Mouse (Mus musculus) heart, adult 2 months (tissue): ENCODE measurements at regions not wholly inside any gene's neighbourhood (a gene's known extent, or its start where the extent isn't known, plus 50 kb on each side); places are given as distances from the start of the nearest gene placed in this dataset.

Source experiments
- CTCF ChIP-seq: fragments of 200-600 bp; IDR thresholded peaks from 2 replicates; pipeline ENCODE4 v1.8.1; 2022; ENCODE audit warnings: antibody characterized with exemption, mild to moderate bottlenecking, moderate library complexity
- EP300 ChIP-seq: fragments of 200-500 bp; IDR thresholded peaks from 2 replicates; pipeline ENCODE4 v1.6.1; 2011; ENCODE audit warnings: low read depth, low read length, control low read depth; ENCODE audit not compliant: insufficient read depth
- POLR2A ChIP-seq: fragments of 200-500 bp; IDR thresholded peaks from 2 replicates; pipeline ENCODE4 v1.6.1; 2011; ENCODE audit warnings: mild to moderate bottlenecking, low read depth, low read length, control low read depth; ENCODE audit not compliant: insufficient read depth

GRCm38 (mm10) chr13:110967109-110967508 is 287.7 kb upstream of the Actbl2 start:
- TF ChIP-seq CTCF (no peak), POLR2A (no peak), EP300 (0 out of 2 replicates have a peak, but pooled peaks have one; percentile 13)
